Mouse (Mus musculus) kidney, adult 2 months (tissue): ENCODE data around the gene Rab10. TPM values are rescaled to one million over a fixed set of nuclear protein-coding genes. Genes with fewer than 3 reads are reported as not detected.

ENCODE experiments used
- DNase-seq: peaks from one replicate; pipeline ENCODE4 v3.0.0; 2021
- H3K27ac ChIP-seq: fragments of 200-500 bp; 2 replicates; pipeline ENCODE4 v1.5.1; 2012; ENCODE audit warnings: low read depth, low read length, control low read depth, inconsistent platforms; ENCODE audit not compliant: insufficient read depth
- H3K27me3 ChIP-seq: fragments of 200-500 bp; replicated peaks from 2 replicates; pipeline ENCODE4 v1.6.1; 2012; ENCODE audit warnings: mild to moderate bottlenecking, moderate library complexity, low read length, inconsistent platforms; ENCODE audit not compliant: control insufficient read depth, insufficient read depth
- H3K36me3 ChIP-seq: fragments of 200-500 bp; 2 replicates; pipeline ENCODE4 v1.6.1; 2012; ENCODE audit warnings: mild to moderate bottlenecking, moderate library complexity, low read length, inconsistent platforms; ENCODE audit not compliant: control insufficient read depth, insufficient read depth
- H3K4me1 ChIP-seq: fragments of 200-500 bp; 2 replicates; pipeline ENCODE4 v1.6.1; 2011; ENCODE audit warnings: low read length; ENCODE audit not compliant: control insufficient read depth, insufficient read depth
- H3K4me3 ChIP-seq: fragments of 200-500 bp; 2 replicates; pipeline ENCODE4 v1.5.1; 2011; ENCODE audit warnings: mild to moderate bottlenecking, low read depth, low read length, control low read depth; ENCODE audit not compliant: insufficient read depth
- CTCF ChIP-seq: fragments of 200-500 bp; conservative IDR thresholded peaks from 2 replicates; pipeline ENCODE4 v1.5.1; 2011; ENCODE audit warnings: low read depth, mild to moderate bottlenecking, control low read depth, low read length, moderate library complexity, mixed read lengths; ENCODE audit not compliant: insufficient read depth, insufficient read length
- WGBS: fragments of 180-500 bp; shearing (Covaris S2); methylation state at CpG from one replicate; pipeline ENCODE4 v1.1.7; 2018; 5-methylcytosine and 5-hydroxymethylcytosine counted together
- polyA plus RNA-seq: library from polyadenylated mRNA; depleted of rRNA; stranded (reverse); fragments of >200 nt; gene quantifications from 2 replicates; pipeline ENCODE4 v1.2.3, GENCODE M21; 2012; rRNA removed

The Rab10 gene
- polyA plus RNA-seq, 1 experiment: 34.5 TPM

DNA sequence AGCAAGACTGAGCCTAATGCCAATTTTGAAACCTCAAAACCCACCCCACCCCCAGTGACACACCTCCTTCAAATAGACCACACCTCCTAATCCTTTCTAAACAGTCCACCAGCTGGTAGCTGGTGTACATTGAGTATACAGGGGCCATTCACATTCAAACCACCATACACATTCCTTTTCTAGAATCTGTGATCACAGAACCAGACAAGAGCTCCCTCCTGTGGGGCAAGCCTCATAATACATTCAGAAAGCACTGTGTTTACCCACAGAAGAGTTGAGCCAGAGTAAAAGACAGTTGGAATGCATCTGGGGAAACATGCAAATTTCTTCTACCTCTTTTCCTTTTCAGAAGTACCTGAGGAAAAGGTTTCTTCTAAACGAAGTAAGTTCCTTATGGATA lies 100.6 kb downstream of the Rab10 start:
- no peak overlapping the region for H3K27ac ChIP-seq
- no peak overlapping the region for H3K4me3 ChIP-seq
- 53% methylated on average over 1 of the region's 1 CpGs for WGBS
- no peaks in the 10 kb centered on the region for H3K4me1 ChIP-seq
- no peak for DNase-seq
- no peak for TF ChIP-seq CTCF
- H3K27me3 ChIP-seq: no peaks in the 10 kb centered on the region
- no peaks in the 10 kb centered on the region for H3K36me3 ChIP-seq

Other genes starting within 250 kb of the Rab10 start
- gene Kif3c, start 55.2 kb upstream of the Rab10 start, polyA plus RNA-seq: 5.7 and 7.2 TPM in 2 replicates
- gene Asxl2, start 116.9 kb upstream of the Rab10 start, polyA plus RNA-seq: 8.0 and 8.2 TPM in 2 replicates